Mouse (Mus musculus) thymus, postnatal 10 days (tissue): ENCODE results near the gene Defb46.

Source experiments
- DNase-seq, 2 experiments: peaks; one replicate each; pipeline ENCODE4 v3.0.0; 2021; ENCODE audit warnings: low spot score in 2 of 2

Defb46 gene

DNA sequence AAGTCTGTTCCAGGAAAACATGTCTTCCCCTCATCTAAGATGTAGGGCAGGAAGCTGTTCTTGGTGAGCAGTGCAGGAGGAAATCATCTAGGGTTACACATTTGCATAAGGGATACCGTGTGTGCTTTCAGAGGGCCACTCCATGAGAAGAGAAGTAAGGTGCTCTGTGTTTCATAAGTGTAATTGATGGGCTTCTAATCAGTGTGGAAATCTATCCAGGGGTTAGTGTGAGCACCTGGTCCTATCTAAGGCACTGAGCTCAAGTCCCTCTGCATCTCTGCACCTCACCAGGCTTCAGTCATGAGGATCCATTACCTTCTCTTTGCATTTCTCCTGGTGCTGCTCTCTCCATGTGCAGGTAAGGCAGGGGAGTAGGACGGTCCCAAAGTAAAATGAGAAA lies at the start of gene Defb46:
Gene Defb46, plus strand, starts transcription at position 301 of the 400 bp plus-strand sequence.
- no peak for DNase-seq

DNA sequence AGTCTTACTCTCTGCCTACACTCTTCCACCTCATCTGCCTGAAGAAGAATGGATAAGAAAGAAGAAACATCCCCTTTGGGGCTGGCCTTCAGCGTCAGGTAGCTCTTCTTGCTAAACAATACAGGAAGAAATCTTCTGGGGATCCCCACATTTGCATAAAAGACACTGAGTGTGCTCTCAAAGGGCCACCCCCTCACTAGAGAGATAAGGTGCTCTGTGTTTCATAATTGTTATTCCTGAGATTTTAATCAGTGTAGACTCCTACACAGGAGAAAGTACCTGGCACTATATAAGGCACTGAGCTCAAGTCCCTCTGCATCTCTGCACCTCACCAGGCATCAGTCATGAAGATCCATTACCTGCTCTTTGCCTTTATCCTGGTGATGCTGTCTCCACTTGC lies 14.6 kb upstream of the Defb46 start, which contains the start of gene Defb6:
Gene Defb6, plus strand, starts transcription at position 318 of the 400 bp plus-strand sequence.
- DNase-seq: no peak

GRCm38 (mm10) chr8:19238101-19238500 lies 1.6 kb upstream of the Defb46 start:
- no peak for DNase-seq

DNA sequence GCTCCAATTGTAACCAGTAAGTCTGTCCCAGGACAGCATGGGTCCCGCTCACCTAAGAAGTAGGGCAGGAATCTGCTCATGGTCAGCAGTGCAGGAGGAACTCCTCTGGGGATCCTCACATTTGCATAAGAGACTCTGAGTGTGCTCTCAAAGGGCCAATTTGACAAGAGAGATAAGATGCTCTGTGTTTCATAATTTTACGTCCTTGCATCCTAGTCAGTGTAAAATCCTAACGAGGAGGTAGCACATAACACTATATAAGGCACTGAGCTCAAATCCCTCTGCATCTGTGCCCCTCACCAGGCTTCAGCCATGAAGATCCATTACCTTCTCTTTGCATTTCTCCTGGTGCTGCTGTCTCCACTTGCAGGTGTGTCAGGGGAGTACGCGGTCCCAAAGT lies 7.6 kb downstream of the Defb46 start, which contains the start of gene Defb5:
Gene Defb5, plus strand, starts transcription at position 301 of the 400 bp plus-strand sequence.
- DNase-seq: no peak

GRCm38 (mm10) chr8:19258136-19258535 lies 18.4 kb downstream of the Defb46 start:
- DNase-seq: no peak

DNA sequence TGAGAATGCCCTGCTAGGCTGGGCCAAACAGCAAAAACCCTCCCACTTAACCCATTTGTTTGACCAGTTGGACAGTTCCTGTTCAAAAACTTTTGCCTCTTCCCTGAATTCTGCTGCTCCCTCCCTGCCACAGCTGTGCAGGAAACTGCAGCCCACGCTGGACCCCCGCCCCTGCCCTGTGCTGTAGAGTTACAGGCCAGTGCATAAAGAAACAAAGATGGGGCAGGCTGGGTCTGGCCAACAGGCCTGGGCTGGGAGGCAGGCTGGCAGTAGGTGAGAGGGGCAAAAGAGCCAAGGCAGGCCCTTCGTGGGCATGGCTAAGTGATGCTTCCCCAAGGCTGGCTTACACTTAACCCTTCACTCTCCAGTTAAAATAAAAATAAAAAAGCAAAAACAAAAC lies 20.0 kb downstream of the Defb46 start:
- DNase-seq: no peak
